In genomic region chr4:129120520-129121445, GRCm38 (mm10) we compare ENCODE assay signal across 7 mouse cellular contexts. TPM values are rescaled to one million over a fixed set of nuclear protein-coding genes. Genes with fewer than 3 reads are reported as not detected.
DNase-seq lines count a peak whose midpoint lies in the region; ATAC-seq and TF ChIP-seq lines count a peak whose summit lies in the region.

No protein-coding gene starts in this region.

- TF ChIP-seq POLR2A in limb, embryonic 14.5 days (IDR thresholded peaks at IDR 0.05; ENCODE audit: borderline replicate concordance, extremely low read depth, insufficient read depth, insufficient read length), result no peak

- H3K27me3 ChIP-seq in G1E (ENCODE audit: insufficient read depth, low read length), result peaks cover 56% of the 10 kb centered on the region
- no peaks in the 10 kb centered on the region for H3K27me3 ChIP-seq in forebrain, embryonic 16.5 days (replicated peaks; ENCODE audit: control insufficient read depth, insufficient read depth, low read length)
- H3K27me3 ChIP-seq in limb, embryonic 14.5 days (ENCODE audit: control insufficient read depth, insufficient read depth, low read length), result peaks cover 44% of the 10 kb centered on the region
- H3K27me3 ChIP-seq in midbrain, embryonic 12.5 days, result peaks cover 85% of the 10 kb centered on the region

- H3K4me1 ChIP-seq in G1E (ENCODE audit: insufficient read depth, low read depth, low read length), result peaks cover 6% of the 10 kb centered on the region; the same call in 1 of the 2 replicates
- H3K4me1 ChIP-seq in forebrain, embryonic 16.5 days (replicated peaks; ENCODE audit: control insufficient read depth, insufficient read depth, low read length), result peaks cover 32% of the 10 kb centered on the region
- peaks cover 16% of the 10 kb centered on the region for H3K4me1 ChIP-seq in limb, embryonic 14.5 days (ENCODE audit: control insufficient read depth, insufficient read depth, low read length)
- H3K4me1 ChIP-seq in midbrain, embryonic 12.5 days, result peaks cover 30% of the 10 kb centered on the region

- H3K27ac ChIP-seq in forebrain, embryonic 16.5 days (ENCODE audit: low read length), result no peak overlapping the region
- no peak overlapping the region for H3K27ac ChIP-seq in limb, embryonic 14.5 days (replicated peaks; ENCODE audit: low read depth, low read length)
- no peak overlapping the region for H3K27ac ChIP-seq in midbrain, embryonic 12.5 days (replicated peaks)

- peak; percentile 78 for DNase-seq in G1E (ENCODE audit: low spot score)
- peak; percentile 80 for DNase-seq in adrenal gland, adult 2 months
- DNase-seq in induced T-regulatory cell, adult 2 months (ENCODE audit: low read depth), result peak; percentile 80
- peak; percentile 59 for DNase-seq in limb, embryonic 14.5 days (ENCODE audit: low spot score)
- peak; percentile 62 to 87 for DNase-seq in spleen, postnatal 4 days (ENCODE audit: low spot score in 2 of 2)

- TF ChIP-seq CTCF in G1E (IDR thresholded peaks at IDR 0.05; ENCODE audit: low read depth, low read length), result no peak

- no peak for ATAC-seq in G1E (ENCODE audit: extremely low read depth, insufficient number of reproducible peaks, low FRiP score, poor library complexity, severe bottlenecking)
- peak; percentile 41 for ATAC-seq in forebrain, embryonic 16.5 days
- peak; percentile 41 for ATAC-seq in limb, embryonic 14.5 days (ENCODE audit: low FRiP score, low read depth)
- peak; percentile 44; the same call in 1 of the 2 replicates for ATAC-seq in midbrain, embryonic 12.5 days (ENCODE audit: low FRiP score, low read depth)

- H3K36me3 ChIP-seq in G1E (replicated peaks), result no peaks in the 10 kb centered on the region
- H3K36me3 ChIP-seq in forebrain, embryonic 16.5 days (ENCODE audit: control insufficient read depth, insufficient read depth), result no peaks in the 10 kb centered on the region
- no peaks in the 10 kb centered on the region for H3K36me3 ChIP-seq in limb, embryonic 14.5 days (ENCODE audit: control insufficient read depth, insufficient read depth, low read length)
- H3K36me3 ChIP-seq in midbrain, embryonic 12.5 days, result no peaks in the 10 kb centered on the region

- H3K4me3 ChIP-seq in G1E (ENCODE audit: low read depth, low read length), result no peak overlapping the region; the same call in 1 of the 2 replicates
- H3K4me3 ChIP-seq in forebrain, embryonic 16.5 days (replicated peaks; ENCODE audit: low read length), result peak overlapping the region; percentile 45
- peak overlapping the region; percentile 43 for H3K4me3 ChIP-seq in limb, embryonic 14.5 days (replicated peaks; ENCODE audit: low read length)
- H3K4me3 ChIP-seq in midbrain, embryonic 12.5 days, result peak overlapping the region; percentile 48

- H3K9ac ChIP-seq in forebrain, embryonic 16.5 days (replicated peaks; ENCODE audit: low read depth, low read length), result peak overlapping the region; percentile 50
- H3K9ac ChIP-seq in limb, embryonic 14.5 days (ENCODE audit: low read depth, low read length, severe bottlenecking), result peak overlapping the region; percentile 40
- peak overlapping the region; percentile 55 for H3K9ac ChIP-seq in midbrain, embryonic 12.5 days (replicated peaks)

- peak overlapping the region; percentile 54 for H3K4me2 ChIP-seq in forebrain, embryonic 16.5 days (ENCODE audit: low read length)
- H3K4me2 ChIP-seq in limb, embryonic 14.5 days (replicated peaks; ENCODE audit: low read depth, low read length, severe bottlenecking), result peak overlapping the region; percentile 88
- H3K4me2 ChIP-seq in midbrain, embryonic 12.5 days (replicated peaks), result peak overlapping the region; percentile 75

- WGBS in forebrain, embryonic 16.5 days, result under 1% methylated on average over 53 of the region's 59 CpGs
- WGBS in limb, embryonic 14.5 days, result 2% methylated on average over 32 of the region's 59 CpGs
- WGBS in midbrain, embryonic 12.5 days, result 1% methylated on average over 55 of the region's 59 CpGs

- no peaks in the 10 kb centered on the region for H3K9me3 ChIP-seq in G1E (replicated peaks)
- no peaks in the 10 kb centered on the region for H3K9me3 ChIP-seq in forebrain, embryonic 16.5 days (ENCODE audit: control insufficient read depth, low read length)
- H3K9me3 ChIP-seq in limb, embryonic 14.5 days (ENCODE audit: control insufficient read depth, low read length), result no peaks in the 10 kb centered on the region
- no peaks in the 10 kb centered on the region for H3K9me3 ChIP-seq in midbrain, embryonic 12.5 days

RNA-seq across cellular contexts. Expression of gene Hpca, which starts 1.1 kb away (rescaled TPM):
- total RNA-seq in G1E (2014; fragmentation: Nextera tagmentation), result 1.1 TPM in 1 of 2 replicates, not detected in the other
- total RNA-seq in G1E (2017), result not detected in 2 replicates
- not detected in 2 replicates for polyA plus RNA-seq in G1E (2012)
- 1 to 10 TPM in 1 of 2 experiments, under 1 TPM in 1; 0.66 to 1.1 TPM for total RNA-seq in adrenal gland, adult 2 months (2021)
- polyA plus RNA-seq in adrenal gland, adult 2 months (2012; rRNA removed), result 1.4 and 2.6 TPM in 2 replicates
- polyA plus RNA-seq in forebrain, embryonic 16.5 days (2015; fragmentation: Nextera tagmentation; extraction: Ambion mirVana), result 57.9 and 63.4 TPM in 2 replicates
- polyA plus RNA-seq in limb, embryonic 14.5 days (2012; rRNA removed), result 2.1 and 2.4 TPM in 2 replicates
- 0.39 and 0.94 TPM in 2 replicates for polyA plus RNA-seq in limb, embryonic 14.5 days (2014; fragmentation: Nextera tagmentation; extraction: Ambion mirVana)
- 3.6 and 4.0 TPM in 2 replicates for polyA plus RNA-seq in midbrain, embryonic 12.5 days (2016; fragmentation: Nextera tagmentation; extraction: Ambion mirVana)

RNA-seq across cellular contexts. Expression of gene Tmem54, which starts 15.4 kb away (rescaled TPM):
- not detected in 2 replicates for total RNA-seq in G1E (2014; fragmentation: Nextera tagmentation)
- not detected in 2 replicates for total RNA-seq in G1E (2017)
- polyA plus RNA-seq in G1E (2012), result not detected in 2 replicates
- total RNA-seq in adrenal gland, adult 2 months (2021), result not detected
- not detected in 2 replicates for polyA plus RNA-seq in adrenal gland, adult 2 months (2012; rRNA removed)
- polyA plus RNA-seq in forebrain, embryonic 16.5 days (2015; fragmentation: Nextera tagmentation; extraction: Ambion mirVana), result not detected in 2 replicates
- 8.8 and 9.9 TPM in 2 replicates for polyA plus RNA-seq in limb, embryonic 14.5 days (2012; rRNA removed)
- polyA plus RNA-seq in limb, embryonic 14.5 days (2014; fragmentation: Nextera tagmentation; extraction: Ambion mirVana), result 11.1 and 13.3 TPM in 2 replicates
- 0.51 and 0.63 TPM in 2 replicates for polyA plus RNA-seq in midbrain, embryonic 12.5 days (2016; fragmentation: Nextera tagmentation; extraction: Ambion mirVana)

RNA-seq across cellular contexts. Expression of gene Fndc5, which starts 16.0 kb away (rescaled TPM):
- total RNA-seq in G1E (2014; fragmentation: Nextera tagmentation) (25.0 and 31.2 TPM in 2 replicates), G1E (2017) (6.5 and 7.2 TPM in 2 replicates)
- polyA plus RNA-seq in G1E (2012), result 6.7 and 9.4 TPM in 2 replicates
- total RNA-seq in adrenal gland, adult 2 months (2021), result 1 to 10 TPM; 3.1 to 7.4 TPM
- polyA plus RNA-seq in adrenal gland, adult 2 months (2012; rRNA removed), result 2.6 and 5.7 TPM in 2 replicates
- 2.5 and 2.8 TPM in 2 replicates for polyA plus RNA-seq in forebrain, embryonic 16.5 days (2015; fragmentation: Nextera tagmentation; extraction: Ambion mirVana)
- polyA plus RNA-seq in limb, embryonic 14.5 days (2012; rRNA removed), result 32.8 and 32.9 TPM in 2 replicates
- 25.2 and 31.0 TPM in 2 replicates for polyA plus RNA-seq in limb, embryonic 14.5 days (2014; fragmentation: Nextera tagmentation; extraction: Ambion mirVana)
- polyA plus RNA-seq in midbrain, embryonic 12.5 days (2016; fragmentation: Nextera tagmentation; extraction: Ambion mirVana), result 1.3 and 1.8 TPM in 2 replicates

Comparison
In these comparisons a context has a peak if more than half of its experiments do, and no peak if none do; other contexts are left out.
1. RNA of gene Hpca, which starts 1.1 kb away (polyA plus RNA-seq): 57.9 to 63.4 TPM in forebrain, embryonic 16.5 days; 3.6 to 4.0 TPM in midbrain, embryonic 12.5 days, 0.39 to 2.4 TPM in limb, embryonic 14.5 days, 1.4 to 2.6 TPM in adrenal gland, adult 2 months and not detected in G1E; every median in the first group is over 10 times any median in the second.
2. Peak in every context shown above with its lines, with median percentiles within 50 percentile points of each other: DNase-seq, H3K4me2 ChIP-seq and H3K9ac ChIP-seq.